Mouse (Mus musculus) forebrain, embryonic 16.5 days (tissue): ENCODE results near the gene Chd1. TPM values are rescaled to one million over a fixed set of nuclear protein-coding genes. Genes with fewer than 3 reads are reported as not detected.
"Not testable (repeated sequence)": the region's sequence is repeated elsewhere in the genome, so short reads cannot be mapped to it uniquely, and the experiment has no call there.

Experiments
- ATAC-seq: fragments of 200-750 bp; cut with Nextera tagmentation; 2 replicates; pipeline ENCODE4 v1.8.0; 2017; ENCODE audit warnings: mild to moderate bottlenecking, moderate library complexity
- H3K27ac ChIP-seq: fragments of 300-500 bp; sonication (generic); 2 replicates; pipeline ENCODE4 v1.5.1; 2014; ENCODE audit warnings: low read length, control low read depth
- H3K27me3 ChIP-seq: fragments of 300-500 bp; sonication (generic); replicated peaks from 2 replicates; pipeline ENCODE4 v1.6.1; 2014; ENCODE audit warnings: low read length; ENCODE audit not compliant: control insufficient read depth, insufficient read depth
- H3K36me3 ChIP-seq: fragments of 300-500 bp; sonication (generic); 2 replicates; pipeline ENCODE4 v1.6.1; 2014; ENCODE audit not compliant: control insufficient read depth, insufficient read depth
- H3K4me1 ChIP-seq: fragments of 300-500 bp; sonication (generic); replicated peaks from 2 replicates; pipeline ENCODE4 v1.6.1; 2014; ENCODE audit warnings: low read length; ENCODE audit not compliant: control insufficient read depth, insufficient read depth
- H3K4me2 ChIP-seq: fragments of 300-500 bp; sonication (generic); 2 replicates; pipeline ENCODE4 v1.6.1; 2014; ENCODE audit warnings: mild to moderate bottlenecking, low read length, control low read depth
- H3K4me3 ChIP-seq: fragments of 300-500 bp; sonication (generic); replicated peaks from 2 replicates; pipeline ENCODE4 v1.5.1; 2014; ENCODE audit warnings: mild to moderate bottlenecking, low read length, control low read depth
- H3K9ac ChIP-seq: fragments of 300-500 bp; sonication (generic); replicated peaks from 2 replicates; pipeline ENCODE4 v1.6.1; 2014; ENCODE audit warnings: low read depth, low read length, control low read depth
- H3K9me3 ChIP-seq: fragments of 300-500 bp; sonication (generic); 2 replicates; pipeline ENCODE4 v1.6.1; 2016; ENCODE audit warnings: low read length; ENCODE audit not compliant: control insufficient read depth
- WGBS: fragments of 180-500 bp; shearing (Covaris S2); extraction: QIAGEN DNeasy Blood & Tissue Kit; methylation state at CpG from one replicate; pipeline ENCODE4 v1.1.7; 2014; 5-methylcytosine and 5-hydroxymethylcytosine counted together
- polyA plus RNA-seq: library from polyadenylated mRNA; unstranded; fragments of >200 nt; fragmentation: Nextera tagmentation; extraction: Ambion mirVana; gene quantifications from 2 replicates; pipeline ENCODE4 v1.2.1, GENCODE M21; 2015

The Chd1 gene
- polyA plus RNA-seq, 1 experiment from 2014 or later, result 15.5 TPM

DNA sequence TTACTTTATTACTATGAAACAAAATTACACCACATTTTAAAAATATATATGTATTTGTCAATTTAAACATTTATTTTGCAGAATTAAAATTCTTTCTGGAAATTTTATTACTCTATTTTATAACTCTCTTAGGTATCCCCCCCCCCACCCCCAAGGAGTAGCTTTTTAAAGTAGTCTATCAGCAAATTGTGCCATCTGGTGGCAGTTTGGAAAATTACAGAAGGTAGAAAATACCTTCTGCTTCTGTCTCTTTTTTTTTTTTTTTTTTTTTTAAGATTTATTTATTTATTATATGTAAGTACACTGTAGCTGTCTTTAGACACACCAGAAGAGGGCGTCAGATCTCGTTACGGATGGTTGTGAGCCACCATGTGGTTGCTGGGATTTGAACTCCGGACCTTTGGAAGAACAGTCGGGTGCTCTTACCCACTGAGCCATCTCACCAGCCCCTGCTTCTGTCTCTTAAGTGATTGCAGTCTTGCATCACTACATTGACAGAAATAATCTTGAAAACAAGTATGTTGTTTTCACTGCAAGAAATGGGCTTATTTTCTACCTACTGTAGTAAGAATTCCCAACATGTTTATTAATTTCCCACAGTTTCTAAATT lies 19.2 kb downstream of the Chd1 start:
- H3K4me2 ChIP-seq, H3K9ac ChIP-seq, H3K4me3 ChIP-seq, H3K27ac ChIP-seq, H3K27me3 ChIP-seq, H3K4me1 ChIP-seq, H3K9me3 ChIP-seq, ATAC-seq: not testable (repeated sequence)
- H3K36me3 ChIP-seq, result peaks cover 18% of the 10 kb centered on the region
- WGBS, result 88% methylated on average over 2 of the region's 5 CpGs

DNA sequence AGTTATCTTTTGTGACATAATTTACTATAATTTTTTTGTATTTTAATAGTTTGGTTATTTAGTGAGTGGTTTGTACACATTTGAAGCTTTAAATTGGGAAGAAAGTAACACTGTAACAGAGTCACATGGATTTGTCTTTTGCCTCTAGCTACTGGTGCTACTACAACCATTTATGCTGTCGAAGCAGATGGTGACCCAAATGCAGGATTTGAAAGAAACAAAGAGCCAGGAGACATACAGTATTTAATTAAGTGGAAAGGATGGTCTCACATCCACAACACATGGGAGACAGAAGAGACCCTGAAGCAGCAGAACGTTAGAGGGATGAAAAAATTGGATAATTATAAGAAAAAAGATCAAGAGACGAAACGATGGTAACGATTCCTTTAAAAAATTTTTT lies 26.9 kb downstream of the Chd1 start:
- peaks cover 25% of the 10 kb centered on the region for H3K36me3 ChIP-seq
- H3K27me3 ChIP-seq, result no peaks in the 10 kb centered on the region
- no peak overlapping the region for H3K4me3 ChIP-seq
- H3K4me2 ChIP-seq, result no peak overlapping the region
- H3K9ac ChIP-seq, result no peak overlapping the region
- no peak overlapping the region for H3K27ac ChIP-seq
- 84% methylated on average over 5 of the region's 5 CpGs for WGBS
- H3K4me1 ChIP-seq, result no peaks in the 10 kb centered on the region
- no peaks in the 10 kb centered on the region for H3K9me3 ChIP-seq
- ATAC-seq, result no peak

DNA sequence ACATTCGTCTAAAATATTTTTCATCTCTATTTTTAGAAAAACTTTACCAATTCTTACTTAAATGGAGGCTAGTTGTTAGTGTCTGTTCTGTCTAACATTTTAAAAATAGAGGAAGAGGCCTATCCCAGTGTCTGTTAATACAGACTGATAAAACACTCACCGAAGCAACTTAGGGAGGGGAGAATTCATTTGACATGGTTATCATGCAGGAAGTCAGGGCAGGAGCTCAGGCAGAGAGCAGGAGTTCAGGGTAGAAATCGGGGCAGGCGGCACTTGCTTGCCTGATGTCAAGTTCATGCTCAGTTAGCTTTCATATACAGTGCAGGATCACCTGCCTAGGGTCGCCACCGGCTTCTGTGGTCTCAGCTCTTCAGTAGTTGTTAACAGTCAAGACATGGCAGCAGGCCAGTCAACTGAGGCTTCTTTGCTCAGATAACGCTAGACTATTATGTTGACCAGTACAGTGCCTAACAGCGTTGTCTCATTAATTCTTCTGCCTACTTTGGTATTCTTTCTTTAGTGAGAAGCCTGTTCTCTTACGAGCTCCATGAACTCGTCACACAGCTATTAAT lies 32.7 kb downstream of the Chd1 start:
- 81% methylated on average over 10 of the region's 10 CpGs for WGBS
- no peaks in the 10 kb centered on the region for H3K27me3 ChIP-seq
- H3K27ac ChIP-seq, result no peak overlapping the region
- no peak overlapping the region for H3K4me3 ChIP-seq
- no peaks in the 10 kb centered on the region for H3K4me1 ChIP-seq
- H3K36me3 ChIP-seq, result peaks cover 19% of the 10 kb centered on the region
- H3K9ac ChIP-seq, result no peak overlapping the region
- ATAC-seq, result no peak
- no peak overlapping the region for H3K4me2 ChIP-seq
- H3K9me3 ChIP-seq, result no peaks in the 10 kb centered on the region

DNA sequence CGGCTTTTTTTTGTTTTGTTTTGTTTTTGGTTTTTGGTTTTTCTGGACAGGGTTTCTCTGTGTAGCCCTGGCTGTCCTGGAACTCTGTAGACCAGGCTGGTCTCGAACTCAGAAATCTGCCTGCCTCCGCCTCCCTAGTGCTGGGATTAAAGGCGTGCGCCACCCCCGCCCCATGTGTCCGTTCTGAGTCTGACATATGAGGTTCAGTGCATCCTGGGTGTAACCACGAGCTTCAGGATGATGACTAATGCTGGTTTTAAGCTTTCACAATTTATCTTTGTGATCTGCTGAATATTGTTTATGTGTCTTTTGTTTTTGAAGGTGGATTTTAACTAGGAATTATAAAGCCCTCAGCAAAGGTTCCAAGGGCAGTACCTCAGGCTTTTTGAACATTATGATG lies 37.1 kb downstream of the Chd1 start:
- H3K9ac ChIP-seq, result no peak overlapping the region
- ATAC-seq, result no peak
- peaks cover 24% of the 10 kb centered on the region for H3K36me3 ChIP-seq
- no peak overlapping the region for H3K4me2 ChIP-seq
- no peaks in the 10 kb centered on the region for H3K9me3 ChIP-seq
- H3K27me3 ChIP-seq, result no peaks in the 10 kb centered on the region
- 91% methylated on average over 8 of the region's 8 CpGs for WGBS
- no peaks in the 10 kb centered on the region for H3K4me1 ChIP-seq
- no peak overlapping the region for H3K4me3 ChIP-seq
- H3K27ac ChIP-seq, result no peak overlapping the region

DNA sequence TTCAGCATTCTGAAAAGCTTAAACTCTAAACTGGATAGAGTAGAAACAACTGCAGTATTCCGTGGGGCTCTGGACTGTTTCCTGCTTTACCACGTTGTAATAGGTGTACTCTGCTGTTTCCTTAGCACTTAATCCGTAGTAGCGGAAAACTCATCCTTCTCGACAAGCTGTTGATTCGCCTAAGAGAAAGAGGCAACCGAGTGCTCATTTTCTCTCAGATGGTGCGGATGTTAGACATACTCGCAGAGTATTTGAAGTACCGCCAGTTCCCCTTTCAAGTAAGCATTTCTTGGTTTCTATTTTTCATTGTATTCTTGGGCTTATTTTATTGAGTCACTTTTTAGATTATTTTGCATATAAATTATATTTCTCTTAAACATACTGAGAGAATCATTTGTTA lies 38.2 kb downstream of the Chd1 start:
- no peak overlapping the region for H3K4me3 ChIP-seq
- H3K27ac ChIP-seq, result no peak overlapping the region
- no peak overlapping the region for H3K4me2 ChIP-seq
- H3K36me3 ChIP-seq, result peaks cover 25% of the 10 kb centered on the region
- no peak for ATAC-seq
- 95% methylated on average over 10 of the region's 10 CpGs for WGBS
- no peaks in the 10 kb centered on the region for H3K27me3 ChIP-seq
- H3K9ac ChIP-seq, result no peak overlapping the region
- no peaks in the 10 kb centered on the region for H3K9me3 ChIP-seq
- no peaks in the 10 kb centered on the region for H3K4me1 ChIP-seq

DNA sequence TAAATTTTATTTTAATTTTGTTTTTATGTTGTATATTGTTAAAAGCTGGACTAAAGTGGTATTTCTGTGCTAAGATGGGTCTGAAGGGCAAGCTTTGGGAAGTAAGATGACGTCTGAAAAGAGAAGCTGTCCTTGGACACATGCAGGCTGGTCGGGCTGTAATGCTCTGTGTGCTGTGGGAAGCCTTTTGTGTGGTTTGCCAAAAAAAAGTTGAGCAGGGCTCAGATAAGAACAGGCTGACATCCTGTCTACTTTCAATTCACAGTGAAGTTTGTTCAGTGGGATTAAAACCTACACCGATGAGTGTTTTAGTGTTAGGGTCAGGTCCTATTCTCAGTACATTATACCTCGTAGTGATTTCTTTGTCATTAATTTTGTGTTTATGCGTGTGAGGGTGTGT lies 38.6 kb downstream of the Chd1 start:
- no peak for ATAC-seq
- H3K9me3 ChIP-seq, result no peaks in the 10 kb centered on the region
- H3K9ac ChIP-seq, result no peak overlapping the region
- H3K4me2 ChIP-seq, result no peak overlapping the region
- no peaks in the 10 kb centered on the region for H3K4me1 ChIP-seq
- no peak overlapping the region for H3K4me3 ChIP-seq
- H3K27me3 ChIP-seq, result no peaks in the 10 kb centered on the region
- peaks cover 27% of the 10 kb centered on the region for H3K36me3 ChIP-seq
- WGBS, result 80% methylated on average over 5 of the region's 5 CpGs
- H3K27ac ChIP-seq, result no peak overlapping the region

DNA sequence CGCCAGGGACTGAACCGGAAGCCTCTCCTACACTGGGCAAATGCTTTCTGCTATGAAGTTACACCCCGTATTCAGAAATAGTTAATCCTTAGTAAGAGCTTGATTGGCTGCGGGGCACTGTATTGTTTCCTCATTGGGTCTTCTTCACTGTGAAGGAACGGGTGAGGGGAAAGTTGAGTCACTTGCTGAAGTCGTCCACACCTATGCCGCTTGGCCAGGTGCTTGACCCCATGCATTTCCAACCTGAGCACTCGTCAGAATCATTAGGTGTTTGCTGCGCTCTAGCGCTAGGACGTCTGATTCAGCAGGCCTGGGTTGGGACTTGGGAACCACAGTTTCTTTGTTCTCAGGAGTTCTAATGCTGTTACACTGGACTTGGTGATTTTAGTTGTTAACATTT lies 41.9 kb downstream of the Chd1 start:
- H3K36me3 ChIP-seq, result peaks cover 34% of the 10 kb centered on the region

DNA sequence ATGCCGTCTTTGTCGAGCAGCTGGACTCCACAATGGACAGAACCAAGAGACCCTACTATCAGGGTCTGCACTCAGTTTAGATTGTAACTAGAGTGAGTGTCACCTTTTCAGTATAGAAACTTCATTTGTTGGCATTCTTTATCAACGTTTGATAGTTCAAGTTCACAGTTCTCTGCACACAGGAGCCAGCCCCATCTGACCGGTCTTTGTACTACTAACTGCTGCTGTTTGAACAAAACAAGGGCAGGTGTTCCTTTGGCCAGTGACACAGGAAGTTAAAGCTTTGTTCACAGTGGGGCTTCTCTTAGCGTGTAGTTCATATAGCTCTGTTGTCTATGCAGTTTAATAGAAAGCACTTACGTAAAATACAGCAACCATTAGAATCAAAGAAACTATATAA lies 43.3 kb downstream of the Chd1 start:
- ATAC-seq, result no peak
- Histone ChIP-seq H3K36me3 (peaks cover 34% of the 10 kb centered on the region), H3K4me1 (no peaks in the 10 kb centered on the region), H3K27me3 (no peaks in the 10 kb centered on the region), H3K9me3 (no peaks in the 10 kb centered on the region), H3K27ac (no peak overlapping the region), H3K4me2 (no peak overlapping the region), H3K4me3 (no peak overlapping the region), H3K9ac (no peak overlapping the region)
- 91% methylated on average over 6 of the region's 6 CpGs for WGBS

More for the DNA sequence above, 41.9 kb downstream of the Chd1 start:
- no peaks in the 10 kb centered on the region for H3K4me1 ChIP-seq
- H3K4me3 ChIP-seq, result no peak overlapping the region
- no peak overlapping the region for H3K4me2 ChIP-seq
- no peak overlapping the region for H3K9ac ChIP-seq
- H3K27me3 ChIP-seq, result no peaks in the 10 kb centered on the region
- H3K9me3 ChIP-seq, result no peaks in the 10 kb centered on the region
- WGBS, result 81% methylated on average over 11 of the region's 11 CpGs
- no peak overlapping the region for H3K27ac ChIP-seq
- 0 out of 2 replicates have a peak, but pooled peaks have one; percentile 8 for ATAC-seq

DNA sequence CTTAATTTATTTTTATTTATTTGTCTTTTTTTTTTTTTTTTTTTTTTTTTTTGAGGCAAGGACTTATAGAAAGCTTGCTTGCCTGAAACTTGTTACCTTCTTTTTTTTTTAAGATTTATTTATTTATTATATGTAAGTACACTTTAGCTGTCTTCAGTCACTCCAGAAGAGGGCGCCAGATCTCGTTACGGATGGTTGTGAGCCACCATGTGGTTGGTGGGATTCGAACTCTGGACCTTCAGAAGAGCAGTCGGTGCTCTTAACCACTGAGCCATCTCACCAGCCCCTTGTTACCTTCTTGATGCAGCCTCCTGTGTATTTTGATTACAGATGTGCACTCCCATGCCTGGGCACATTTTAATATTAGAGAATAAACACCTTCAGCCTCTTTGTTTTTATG lies 46.5 kb downstream of the Chd1 start:
- H3K4me3 ChIP-seq, H3K4me2 ChIP-seq, H3K9ac ChIP-seq, H3K27me3 ChIP-seq, H3K9me3 ChIP-seq, ATAC-seq, H3K4me1 ChIP-seq, H3K27ac ChIP-seq: not testable (repeated sequence)
- 94% methylated on average over 5 of the region's 5 CpGs for WGBS
- H3K36me3 ChIP-seq, result peaks cover 29% of the 10 kb centered on the region

DNA sequence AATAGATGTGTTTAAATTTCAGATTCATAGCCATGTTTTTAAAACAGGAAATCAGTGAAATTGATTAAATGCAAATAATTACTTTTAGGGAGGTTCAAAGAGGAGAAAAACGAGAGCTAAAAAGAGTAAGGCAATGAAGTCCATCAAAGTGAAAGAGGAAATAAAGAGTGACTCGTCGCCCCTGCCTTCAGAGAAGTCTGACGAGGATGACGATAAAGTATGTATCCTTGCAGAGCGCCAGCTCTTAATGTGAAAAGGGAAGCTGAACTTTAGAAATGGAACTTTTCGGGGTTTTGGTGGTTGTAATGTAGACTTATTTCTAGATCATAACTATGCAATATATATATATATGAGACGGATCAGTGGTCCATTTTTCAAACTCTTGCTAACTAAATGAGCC lies 56.4 kb downstream of the Chd1 start:
- Histone ChIP-seq H3K4me1 (no peaks in the 10 kb centered on the region), H3K27me3 (no peaks in the 10 kb centered on the region), H3K27ac (no peak overlapping the region), H3K9me3 (no peaks in the 10 kb centered on the region), H3K36me3 (peaks cover 43% of the 10 kb centered on the region), H3K9ac (no peak overlapping the region), H3K4me2 (no peak overlapping the region), H3K4me3 (no peak overlapping the region)
- no peak for ATAC-seq
- 88% methylated on average over 8 of the region's 8 CpGs for WGBS
